Mouse (Mus musculus) liver, embryonic 18 days (tissue): ENCODE data around the gene Srpk3. TPM values are rescaled to one million over a fixed set of nuclear protein-coding genes. Genes with fewer than 3 reads are reported as not detected.

Experiments
- polyA plus RNA-seq: library from polyadenylated mRNA; depleted of rRNA; stranded (reverse); fragments of >200 nt; gene quantifications from 2 replicates; pipeline ENCODE4 v1.2.3, GENCODE M21; 2012; rRNA removed

Srpk3 gene
- 0.46 and 0.81 TPM in 2 replicates for polyA plus RNA-seq

DNA sequence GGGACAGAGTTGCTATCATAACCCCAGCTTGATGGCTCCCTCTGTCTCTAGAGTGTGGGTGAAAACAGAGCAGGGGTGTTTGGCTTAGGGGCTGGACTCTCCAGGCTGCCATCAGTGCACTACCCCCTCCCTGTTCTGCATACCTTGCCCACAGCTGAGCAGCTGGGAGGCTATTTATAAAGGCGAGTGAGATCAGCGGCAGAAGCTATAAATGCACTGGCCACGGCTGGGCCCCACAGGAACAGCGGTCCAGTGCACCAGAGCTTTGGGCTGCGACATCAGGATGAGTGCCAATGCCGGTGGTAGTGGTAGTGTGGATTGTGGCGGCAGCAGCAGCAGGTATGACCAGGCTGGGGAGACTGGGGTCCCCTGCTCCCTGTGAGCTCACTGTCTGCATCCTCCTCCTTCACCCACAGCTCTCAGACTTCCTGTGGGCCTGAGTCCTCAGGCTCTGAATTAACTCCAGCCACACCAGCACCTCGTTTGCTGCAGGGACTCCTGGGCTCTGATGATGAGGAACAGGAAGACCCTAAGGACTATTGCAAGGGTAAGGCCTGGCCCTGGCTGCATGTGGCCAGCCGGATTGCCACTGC, at the start of gene Srpk3:
TSS of gene Srpk3 (plus strand) at position 238 of the 593 bp plus-strand sequence.

DNA sequence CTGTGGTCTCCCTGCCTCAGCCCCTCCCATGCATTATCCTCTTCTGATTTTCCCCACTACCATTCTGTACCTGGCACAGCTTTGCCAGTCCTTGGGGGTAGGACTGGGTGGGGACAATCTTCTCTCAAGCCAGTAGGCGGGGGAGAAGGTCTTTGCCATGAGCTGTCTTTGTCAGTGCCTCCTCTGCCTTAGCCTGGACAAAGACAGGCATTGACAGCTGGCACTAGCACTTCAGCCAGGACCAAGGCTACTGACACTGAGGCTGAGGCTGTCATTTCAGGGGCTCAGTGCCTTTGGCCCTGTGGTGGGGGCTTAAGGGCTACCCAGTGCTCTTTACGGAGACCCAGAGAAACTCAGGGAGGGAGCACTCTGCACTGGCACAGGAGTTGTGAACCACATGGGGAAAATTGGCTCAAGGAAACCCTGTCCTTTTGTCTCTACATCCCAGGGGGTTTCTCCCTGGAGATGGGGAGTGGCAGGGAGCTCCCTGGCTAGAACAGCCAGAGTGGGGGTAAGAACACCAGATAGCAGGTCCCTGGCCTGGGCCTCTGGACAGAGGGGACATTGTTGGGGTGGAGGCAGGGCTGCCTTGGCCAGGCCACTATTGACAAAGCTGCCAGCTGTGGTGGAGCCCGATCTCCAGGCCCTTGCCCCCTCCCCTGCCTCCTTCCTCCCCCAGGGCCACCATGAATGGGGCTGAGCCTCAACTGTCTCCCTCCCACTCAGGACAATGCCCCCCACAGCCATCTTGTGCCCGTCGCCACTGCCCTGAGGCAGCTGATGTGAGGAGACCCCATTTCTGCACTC, 17.7 kb upstream of the Srpk3 start, which contains the start of gene Plxnb3:
TSS of gene Plxnb3 (plus strand) at position 757 of the 807 bp plus-strand sequence.

DNA sequence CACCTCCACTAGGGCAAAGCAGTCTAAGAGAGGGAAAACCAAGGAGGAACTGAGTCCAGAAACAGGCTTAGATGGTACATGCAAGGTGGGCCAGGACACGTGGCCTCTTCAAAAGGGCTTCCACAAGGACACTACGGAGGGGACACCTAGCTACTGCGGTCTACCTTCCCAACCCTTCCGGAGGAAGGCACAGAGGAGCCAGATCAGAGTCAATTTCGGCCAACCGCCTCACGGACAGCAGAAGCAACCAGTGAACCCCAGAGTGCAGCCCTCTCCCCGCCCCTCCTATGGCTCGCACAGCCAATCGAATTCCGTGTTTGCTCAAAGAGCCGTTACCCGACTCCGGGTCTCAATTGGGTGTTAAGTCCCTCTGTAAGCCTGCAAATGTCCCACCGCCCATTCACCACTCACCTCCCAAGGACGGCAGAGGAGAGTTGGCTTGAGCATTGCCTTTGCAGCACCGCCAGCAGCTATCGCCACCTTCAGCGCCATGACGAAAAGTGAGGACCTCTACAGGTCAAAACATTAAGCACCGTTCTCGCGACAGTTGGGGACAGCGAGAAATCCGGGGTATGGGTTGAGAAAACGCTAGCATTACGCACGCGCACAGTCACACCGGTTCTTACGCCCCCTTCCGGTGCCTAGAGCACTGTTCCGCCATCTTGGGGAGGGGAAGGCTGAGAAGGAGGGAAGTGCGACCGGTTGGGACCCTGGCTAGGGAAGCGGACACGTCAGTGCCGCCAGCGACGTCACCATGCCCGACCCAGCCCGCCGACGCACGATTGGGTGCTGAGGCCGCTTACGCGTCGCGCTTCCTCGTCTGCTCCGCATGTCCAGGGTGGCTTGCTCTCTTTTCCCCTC, 12.4 kb downstream of the Srpk3 start, which contains the start of the genes Idh3g and Ssr4:
TSS of gene Idh3g (minus strand) at position 534 of the 861 bp plus-strand sequence.
TSS of gene Ssr4 (plus strand) at position 665 of the 861 bp plus-strand sequence.

DNA sequence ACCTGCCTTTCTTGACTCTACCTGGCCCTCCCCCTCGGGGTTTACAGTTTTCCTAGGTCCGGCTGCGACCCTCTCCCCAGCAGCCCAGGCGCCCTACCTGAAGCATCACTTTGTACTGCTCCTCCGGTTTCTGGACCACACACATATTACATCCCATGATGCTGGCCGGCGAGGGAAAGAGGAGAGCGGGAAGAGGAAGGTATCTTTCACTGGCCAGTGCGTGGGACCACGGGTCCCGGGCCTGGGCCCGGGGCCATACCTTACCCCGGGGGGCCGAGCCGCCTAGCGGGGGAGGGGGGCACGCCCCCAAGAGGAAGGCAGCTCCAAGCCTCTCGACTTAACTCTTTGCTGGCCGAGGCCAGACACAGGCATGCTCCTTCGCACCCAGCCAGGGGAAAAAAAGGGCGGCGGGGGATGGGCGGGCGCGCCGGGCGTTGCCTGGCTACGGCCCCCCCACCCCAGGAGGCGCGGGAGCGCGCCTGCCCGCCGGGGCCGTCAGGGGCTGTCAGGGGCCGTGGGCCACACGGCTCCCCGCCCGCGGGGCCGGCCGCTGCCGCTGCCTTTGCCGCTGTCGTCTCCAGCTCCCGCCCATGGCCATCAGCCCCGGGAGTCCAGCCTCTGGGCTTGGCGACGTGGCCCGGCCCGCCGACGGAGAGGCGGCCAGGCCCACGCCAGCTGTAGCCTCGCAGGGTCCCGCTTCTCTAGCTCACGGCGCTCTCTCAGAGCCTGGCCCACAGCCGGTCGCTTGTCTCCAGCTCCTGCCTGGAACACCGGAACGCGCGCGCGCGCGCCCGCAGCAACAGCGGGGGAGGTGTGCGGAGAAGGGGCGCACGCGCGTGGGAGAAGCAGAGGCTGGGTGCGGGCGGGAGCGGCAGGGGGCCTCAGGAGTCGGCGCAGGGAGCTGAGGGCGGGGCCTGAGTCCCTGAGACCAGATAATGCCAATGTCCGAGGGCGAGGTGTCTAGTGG, 50.3 kb downstream of the Srpk3 start, which contains the start of gene Pdzd4:
TSS of gene Pdzd4 (minus strand) at position 785 of the 967 bp plus-strand sequence.

Other genes with a start within 250 kb of the Srpk3 start
- gene Dusp9, start 135.0 kb upstream of the Srpk3 start, polyA plus RNA-seq: 3.5 and 6.0 TPM in 2 replicates
- gene Pnck, start 114.3 kb upstream of the Srpk3 start, polyA plus RNA-seq: 0.82 and 1.1 TPM in 2 replicates
- 3.0 TPM in 2 replicates for gene Slc6a8, start 101.3 kb upstream of the Srpk3 start, polyA plus RNA-seq
- 46.7 and 49.0 TPM in 2 replicates for gene Bcap31, start 58.2 kb upstream of the Srpk3 start, polyA plus RNA-seq
- 6.0 and 6.6 TPM in 2 replicates for gene Abcd1, start 57.8 kb upstream of the Srpk3 start, polyA plus RNA-seq
- 0.48 and 0.50 TPM in 2 replicates for gene Plxnb3, start 17.3 kb upstream of the Srpk3 start, polyA plus RNA-seq
- 144 and 146 TPM in 2 replicates for gene Idh3g, start 12.5 kb downstream of the Srpk3 start, polyA plus RNA-seq
- 240 and 242 TPM in 2 replicates for gene Ssr4, start 12.6 kb downstream of the Srpk3 start, polyA plus RNA-seq
- gene Pdzd4, start 50.6 kb downstream of the Srpk3 start, polyA plus RNA-seq: 0.26 and 0.31 TPM in 2 replicates
- 0.01 TPM in 1 of 2 replicates, not detected in the other for gene Avpr2, start 117.7 kb downstream of the Srpk3 start, polyA plus RNA-seq
- 0.20 and 0.44 TPM in 2 replicates for gene L1cam, start 121.7 kb downstream of the Srpk3 start, polyA plus RNA-seq
- 12.6 and 16.0 TPM in 2 replicates for gene Arhgap4, start 147.5 kb downstream of the Srpk3 start, polyA plus RNA-seq
- gene Naa10, start 147.5 kb downstream of the Srpk3 start, polyA plus RNA-seq: 51.4 and 55.9 TPM in 2 replicates
- gene Renbp, start 156.4 kb downstream of the Srpk3 start, polyA plus RNA-seq: 16.4 and 17.5 TPM in 2 replicates
- 12.8 and 17.0 TPM in 2 replicates for gene Hcfc1, start 192.0 kb downstream of the Srpk3 start, polyA plus RNA-seq
- gene Irak1, start 249.5 kb downstream of the Srpk3 start, polyA plus RNA-seq: 21.7 and 22.4 TPM in 2 replicates